Comparison of ENCODE assay signal across 8 mouse cellular contexts in genomic region chr10:93889579-93889950, GRCm38 (mm10). TPM values are rescaled to one million over a fixed set of nuclear protein-coding genes. Genes with fewer than 3 reads are reported as not detected.
DNase-seq lines count a peak whose midpoint lies in the region; ATAC-seq and TF ChIP-seq lines count a peak whose summit lies in the region.

No protein-coding gene starts in this region.

- H3K27me3 ChIP-seq in embryonic facial prominence, embryonic 12.5 days = no peaks in the 10 kb centered on the region
- no peaks in the 10 kb centered on the region for H3K27me3 ChIP-seq in kidney, adult 2 months (replicated peaks; ENCODE audit: control insufficient read depth, insufficient read depth, low read length)
- no peaks in the 10 kb centered on the region for H3K27me3 ChIP-seq in limb, embryonic 11.5 days (ENCODE audit: control insufficient read depth, insufficient read depth, low read length)
- H3K27me3 ChIP-seq in midbrain, embryonic 13.5 days = no peaks in the 10 kb centered on the region
- no peaks in the 10 kb centered on the region for H3K27me3 ChIP-seq in small intestine, adult 2 months (ENCODE audit: control insufficient read depth, insufficient read depth, low read length)

- peak overlapping the region; percentile 95 for H3K9ac ChIP-seq in embryonic facial prominence, embryonic 12.5 days
- peak overlapping the region; percentile 94 for H3K9ac ChIP-seq in limb, embryonic 11.5 days (ENCODE audit: low read length)
- peak overlapping the region; percentile 96 for H3K9ac ChIP-seq in midbrain, embryonic 13.5 days (replicated peaks)

- no peaks in the 10 kb centered on the region for H3K9me3 ChIP-seq in embryonic facial prominence, embryonic 12.5 days
- no peaks in the 10 kb centered on the region for H3K9me3 ChIP-seq in limb, embryonic 11.5 days (ENCODE audit: control insufficient read depth, low read length)
- H3K9me3 ChIP-seq in midbrain, embryonic 13.5 days = no peaks in the 10 kb centered on the region

- WGBS in embryonic facial prominence, embryonic 12.5 days = 0% methylated on average over 25 of the region's 30 CpGs
- 0% methylated on average over 30 of the region's 30 CpGs for WGBS in kidney, adult 2 months
- under 1% methylated on average over 29 of the region's 30 CpGs for WGBS in limb, embryonic 11.5 days
- 0% methylated on average over 22 of the region's 30 CpGs for WGBS in midbrain, embryonic 13.5 days
- under 1% methylated on average over 30 of the region's 30 CpGs for WGBS in small intestine, adult 2 months

- H3K36me3 ChIP-seq in embryonic facial prominence, embryonic 12.5 days = peaks cover 23% of the 10 kb centered on the region
- H3K36me3 ChIP-seq in kidney, adult 2 months (ENCODE audit: control insufficient read depth, insufficient read depth, low read length) = peaks cover 2% of the 10 kb centered on the region
- peaks cover 18% of the 10 kb centered on the region; the same call in 1 of the 2 replicates for H3K36me3 ChIP-seq in limb, embryonic 11.5 days (ENCODE audit: control insufficient read depth, insufficient read depth, low read length)
- peaks cover 22% of the 10 kb centered on the region for H3K36me3 ChIP-seq in midbrain, embryonic 13.5 days
- peaks cover 15% of the 10 kb centered on the region for H3K36me3 ChIP-seq in small intestine, adult 2 months (ENCODE audit: control insufficient read depth, insufficient read depth, low read length)

- peak; percentile 86 for DNase-seq in 3T3-L1 (ENCODE audit: low read depth, low spot score)
- peak; percentile 94 to 95 for DNase-seq in adrenal gland, postnatal 36 days
- peak; percentile 92 for DNase-seq in heart, adult 18-20 months
- peak; percentile 92 for DNase-seq in kidney, adult 2 months
- peak; percentile 91 for DNase-seq in limb, embryonic 11.5 days (ENCODE audit: low spot score)

- H3K27ac ChIP-seq in embryonic facial prominence, embryonic 12.5 days = peak overlapping the region; percentile 89
- peak overlapping the region; percentile 79 for H3K27ac ChIP-seq in kidney, adult 2 months (ENCODE audit: insufficient read depth, low read depth, low read length)
- H3K27ac ChIP-seq in limb, embryonic 11.5 days (replicated peaks; ENCODE audit: low read depth, low read length) = peak overlapping the region; percentile 70
- peak overlapping the region; percentile 92 for H3K27ac ChIP-seq in midbrain, embryonic 13.5 days
- peak overlapping the region; percentile 9; the same call in 1 of the 2 replicates for H3K27ac ChIP-seq in small intestine, adult 2 months (ENCODE audit: insufficient read depth, low read depth, low read length)

- TF ChIP-seq CTCF in kidney, adult 2 months (conservative IDR thresholded peaks at IDR 0.05; ENCODE audit: insufficient read depth, insufficient read length, low read depth, low read length) = no peak
- TF ChIP-seq CTCF in small intestine, adult 2 months (IDR thresholded peaks at IDR 0.05; ENCODE audit: extremely low read depth, insufficient read length, insufficient replicate concordance, low read depth, low read length) = no peak

- peak overlapping the region; percentile 96 for H3K4me3 ChIP-seq in embryonic facial prominence, embryonic 12.5 days
- H3K4me3 ChIP-seq in kidney, adult 2 months (ENCODE audit: insufficient read depth, low read depth, low read length) = peak overlapping the region; percentile 88
- peak overlapping the region; percentile 98 for H3K4me3 ChIP-seq in limb, embryonic 11.5 days (ENCODE audit: low read depth, low read length)
- peak overlapping the region; percentile 97 for H3K4me3 ChIP-seq in midbrain, embryonic 13.5 days (replicated peaks)
- H3K4me3 ChIP-seq in small intestine, adult 2 months (ENCODE audit: low read depth, low read length) = peak overlapping the region; percentile 87

- ATAC-seq in embryonic facial prominence, embryonic 12.5 days (ENCODE audit: insufficient number of reproducible peaks, insufficient read depth, low FRiP score, low TSS enrichment) = peak; percentile 98
- peak; percentile 97 for ATAC-seq in limb, embryonic 11.5 days (ENCODE audit: insufficient number of reproducible peaks, low FRiP score, low TSS enrichment, low read depth)
- peak; percentile 99 for ATAC-seq in midbrain, embryonic 13.5 days

- H3K4me2 ChIP-seq in embryonic facial prominence, embryonic 12.5 days (replicated peaks) = peak overlapping the region; percentile 80
- peak overlapping the region; percentile 78 for H3K4me2 ChIP-seq in limb, embryonic 11.5 days (ENCODE audit: low read depth, severe bottlenecking)
- peak overlapping the region; percentile 90 for H3K4me2 ChIP-seq in midbrain, embryonic 13.5 days (replicated peaks)

- peaks cover 7% of the 10 kb centered on the region for H3K4me1 ChIP-seq in embryonic facial prominence, embryonic 12.5 days
- H3K4me1 ChIP-seq in kidney, adult 2 months (ENCODE audit: control insufficient read depth, insufficient read depth, low read length) = peaks cover 3% of the 10 kb centered on the region; the same call in 1 of the 2 replicates
- no peaks in the 10 kb centered on the region for H3K4me1 ChIP-seq in limb, embryonic 11.5 days (ENCODE audit: control insufficient read depth, insufficient read depth, low read length)
- peaks cover 20% of the 10 kb centered on the region for H3K4me1 ChIP-seq in midbrain, embryonic 13.5 days (replicated peaks)
- no peaks in the 10 kb centered on the region for H3K4me1 ChIP-seq in small intestine, adult 2 months (ENCODE audit: control insufficient read depth, insufficient read depth, insufficient read length, low read length)

- TF ChIP-seq POLR2A in kidney, adult 2 months (IDR thresholded peaks at IDR 0.05; ENCODE audit: low read depth, low read length) = peak; percentile 58
- peak; percentile 76 for TF ChIP-seq POLR2A in small intestine, adult 2 months (IDR thresholded peaks at IDR 0.05; ENCODE audit: low read depth, low read length)

RNA-seq across cellular contexts. Expression of gene Metap2, which starts 7.3 kb away (rescaled TPM):
- 100 to 1,000 TPM; 181 to 185 TPM for total RNA-seq in adrenal gland, postnatal 36 days (2021)
- polyA plus RNA-seq in embryonic facial prominence, embryonic 12.5 days (2016; fragmentation: Nextera tagmentation; extraction: Ambion mirVana) = 184 and 201 TPM in 2 replicates
- total RNA-seq in heart, adult 18-20 months (2021) = 100 to 1,000 TPM; 112 to 116 TPM
- polyA plus RNA-seq in kidney, adult 2 months (2012; rRNA removed) = 35.9 and 47.3 TPM in 2 replicates
- polyA plus RNA-seq in limb, embryonic 11.5 days (2014; fragmentation: Nextera tagmentation; extraction: Ambion mirVana) = 263 and 275 TPM in 2 replicates
- 176 and 179 TPM in 2 replicates for polyA plus RNA-seq in midbrain, embryonic 13.5 days (2015; fragmentation: Nextera tagmentation; extraction: Ambion mirVana)
- 4.9 and 9.5 TPM in 2 replicates for polyA plus RNA-seq in small intestine, adult 2 months (2012; rRNA removed)

RNA-seq across cellular contexts. Expression of gene Usp44, which starts 58.2 kb away (rescaled TPM):
- total RNA-seq in adrenal gland, postnatal 36 days (2021) = not detected
- polyA plus RNA-seq in embryonic facial prominence, embryonic 12.5 days (2016; fragmentation: Nextera tagmentation; extraction: Ambion mirVana) = 2.1 and 2.5 TPM in 2 replicates
- not detected for total RNA-seq in heart, adult 18-20 months (2021)
- polyA plus RNA-seq in kidney, adult 2 months (2012; rRNA removed) = 0.03 TPM in 1 of 2 replicates, not detected in the other
- 1.3 and 1.9 TPM in 2 replicates for polyA plus RNA-seq in limb, embryonic 11.5 days (2014; fragmentation: Nextera tagmentation; extraction: Ambion mirVana)
- 1.9 and 2.1 TPM in 2 replicates for polyA plus RNA-seq in midbrain, embryonic 13.5 days (2015; fragmentation: Nextera tagmentation; extraction: Ambion mirVana)
- polyA plus RNA-seq in small intestine, adult 2 months (2012; rRNA removed) = 0.16 TPM in 1 of 2 replicates, not detected in the other

Comparison
In these comparisons a context has a peak if more than half of its experiments do, and no peak if none do; other contexts are left out.
1. Peak in every context shown above with its lines: DNase-seq, ATAC-seq, H3K4me3 ChIP-seq and H3K27ac ChIP-seq.
2. H3K27ac ChIP-seq: peak in every context shown above with its lines; median percentile 92 in midbrain, embryonic 13.5 days; 89 in embryonic facial prominence, embryonic 12.5 days; 79 in kidney, adult 2 months; 70 in limb, embryonic 11.5 days; 9 in small intestine, adult 2 months.